Mouse (Mus musculus): ENCODE results near the gene Aurka.

GRCm38 (mm10) chr2:172355833-172356232 lies 14.5 kb downstream of the Aurka start:
- TF ChIP-seq GATA1 (IDR thresholded peaks at IDR 0.05; ENCODE audit: borderline replicate concordance, low read length) (no peak), FLI1 (IDR thresholded peaks at IDR 0.05; ENCODE audit: low read length) (no peak)
